Mouse (Mus musculus) megakaryocyte, embryonic 14.5 days (primary cell): ENCODE measurements around the gene Rap2b.

Experiments used
- FLI1 ChIP-seq: IDR thresholded peaks from 2 replicates; pipeline ENCODE4 v1.6.1; 2012; ENCODE audit warnings: low read length, inconsistent platforms, mixed read lengths
- GATA1 ChIP-seq: IDR thresholded peaks from 3 replicates; pipeline ENCODE4 v1.6.1; 2012; ENCODE audit warnings: mixed read lengths, low read length, inconsistent platforms, borderline replicate concordance

GRCm38 (mm10) chr3:61336205-61336604, 25.2 kb upstream of the Rap2b start:
- no peak for TF ChIP-seq GATA1
- no peak for TF ChIP-seq FLI1
